Comparison of ENCODE assay signal across 8 mouse cellular contexts in genomic region chr8:123065214-123066100, GRCm38 (mm10). TPM values are rescaled to one million over a fixed set of nuclear protein-coding genes. Genes with fewer than 3 reads are reported as not detected.
A peak's percentile ranks its signal among the peaks of the same experiment; 100 is the strongest.
DNase-seq lines count a peak whose midpoint lies in the region; ATAC-seq and TF ChIP-seq lines count a peak whose summit lies in the region.

No protein-coding gene starts in this region.

- H3K4me3 ChIP-seq in E14TG2a.4 (replicated peaks; ENCODE audit: low read length) = peak overlapping the region; percentile 99
- H3K4me3 ChIP-seq in forebrain, embryonic 12.5 days (replicated peaks) = peak overlapping the region; percentile 85
- peak overlapping the region; percentile 98 for H3K4me3 ChIP-seq in liver, postnatal 0 days (ENCODE audit: low read depth, low read length)
- peak overlapping the region; percentile 89 for H3K4me3 ChIP-seq in neural tube, embryonic 14.5 days (ENCODE audit: low read depth, low read length)

- no peak for TF ChIP-seq CTCF in E14TG2a.4 (conservative IDR thresholded peaks at IDR 0.05; ENCODE audit: low read length)
- peak; percentile 68 for TF ChIP-seq CTCF in liver, postnatal 0 days (IDR thresholded peaks at IDR 0.05; ENCODE audit: low read depth)

- H3K4me1 ChIP-seq in E14TG2a.4 (replicated peaks; ENCODE audit: low read depth, low read length) = peaks cover 40% of the 10 kb centered on the region
- peaks cover 28% of the 10 kb centered on the region for H3K4me1 ChIP-seq in forebrain, embryonic 12.5 days
- H3K4me1 ChIP-seq in liver, postnatal 0 days (ENCODE audit: insufficient read depth) = peaks cover 20% of the 10 kb centered on the region
- peaks cover 22% of the 10 kb centered on the region for H3K4me1 ChIP-seq in neural tube, embryonic 14.5 days (ENCODE audit: control insufficient read depth, insufficient read depth, low read length)

- H3K27me3 ChIP-seq in E14TG2a.4 (ENCODE audit: insufficient read depth, low read length) = no peaks in the 10 kb centered on the region
- no peaks in the 10 kb centered on the region for H3K27me3 ChIP-seq in forebrain, embryonic 12.5 days
- H3K27me3 ChIP-seq in liver, postnatal 0 days (ENCODE audit: insufficient read depth, low read length) = no peaks in the 10 kb centered on the region
- no peaks in the 10 kb centered on the region for H3K27me3 ChIP-seq in neural tube, embryonic 14.5 days (ENCODE audit: control insufficient read depth, insufficient read depth, low read length)

- intact Hi-C loops in heart, postnatal 10 days (cut with DNase I) = loop anchor here (1.0 to 5.0 kb wide), 3 partner anchors 23 to 228 kb away; partner anchors contain the start of gene Ankrd11

- peaks cover 34% of the 10 kb centered on the region for H3K36me3 ChIP-seq in E14TG2a.4 (ENCODE audit: insufficient read depth, low read length)
- peaks cover 15% of the 10 kb centered on the region; the same call in 1 of the 2 replicates for H3K36me3 ChIP-seq in forebrain, embryonic 12.5 days (replicated peaks)
- H3K36me3 ChIP-seq in liver, postnatal 0 days (replicated peaks; ENCODE audit: insufficient read depth, low read length) = no peaks in the 10 kb centered on the region; the same call in 1 of the 2 replicates
- no peaks in the 10 kb centered on the region for H3K36me3 ChIP-seq in neural tube, embryonic 14.5 days (ENCODE audit: control insufficient read depth, insufficient read depth, low read length)

- WGBS in forebrain, embryonic 12.5 days = under 1% methylated on average over 84 of the region's 84 CpGs
- WGBS in large intestine, adult 2 months = under 1% methylated on average over 84 of the region's 84 CpGs
- 1% methylated on average over 84 of the region's 84 CpGs for WGBS in liver, postnatal 0 days (ENCODE audit: insufficient replicate concordance)
- WGBS in neural tube, embryonic 14.5 days = under 1% methylated on average over 83 of the region's 84 CpGs

- ATAC-seq in forebrain, embryonic 12.5 days (ENCODE audit: low FRiP score) = peak; percentile 98
- ATAC-seq in liver, postnatal 0 days = peak; percentile 97
- peak; percentile 97 for ATAC-seq in neural tube, embryonic 14.5 days (ENCODE audit: low read depth)

- peak; percentile 94 for DNase-seq in c-Kit-positive CD71-positive TER-119-positive erythroid progenitor cells, embryonic 14.5 days (ENCODE audit: low spot score)
- peak; percentile 97 for DNase-seq in heart, postnatal 10 days
- DNase-seq in large intestine, adult 2 months (ENCODE audit: low read depth, low spot score) = peak; percentile 92
- peak; percentile 97 for DNase-seq in liver, postnatal 0 days
- DNase-seq in testis, postnatal 10 days (ENCODE audit: low spot score) = peak; percentile 97

- peak overlapping the region; percentile 89 for H3K9ac ChIP-seq in forebrain, embryonic 12.5 days
- H3K9ac ChIP-seq in liver, postnatal 0 days (replicated peaks) = peak overlapping the region; percentile 96
- peak overlapping the region; percentile 89 for H3K9ac ChIP-seq in neural tube, embryonic 14.5 days (replicated peaks; ENCODE audit: low read depth, low read length)

- H3K9me3 ChIP-seq in E14TG2a.4 (ENCODE audit: low read length) = no peaks in the 10 kb centered on the region
- H3K9me3 ChIP-seq in forebrain, embryonic 12.5 days = no peaks in the 10 kb centered on the region
- H3K9me3 ChIP-seq in liver, postnatal 0 days (ENCODE audit: low read length) = no peaks in the 10 kb centered on the region
- H3K9me3 ChIP-seq in neural tube, embryonic 14.5 days (ENCODE audit: control insufficient read depth, low read length) = no peaks in the 10 kb centered on the region

- peak overlapping the region; percentile 73 for H3K4me2 ChIP-seq in forebrain, embryonic 12.5 days
- H3K4me2 ChIP-seq in liver, postnatal 0 days (ENCODE audit: low read depth, low read length) = peak overlapping the region; percentile 92
- H3K4me2 ChIP-seq in neural tube, embryonic 14.5 days (ENCODE audit: low read depth, low read length) = peak overlapping the region; percentile 85

- TF ChIP-seq EP300 in liver, postnatal 0 days (IDR thresholded peaks at IDR 0.05; ENCODE audit: low read depth) = peak; percentile 50; the same call in 1 of the 2 replicates

- H3K27ac ChIP-seq in forebrain, embryonic 12.5 days = peak overlapping the region; percentile 92
- peak overlapping the region; percentile 91 for H3K27ac ChIP-seq in liver, postnatal 0 days (ENCODE audit: low read depth)
- peak overlapping the region; percentile 84 for H3K27ac ChIP-seq in neural tube, embryonic 14.5 days (ENCODE audit: low read depth, low read length)

RNA-seq across cellular contexts. Expression of gene Spg7, which starts 2.7 kb away (rescaled TPM):
- polyA plus RNA-seq in forebrain, embryonic 12.5 days (2016; fragmentation: Nextera tagmentation; extraction: Ambion mirVana) = 59.1 and 61.6 TPM in 2 replicates
- 10 to 100 TPM; 72.8 to 80.3 TPM for total RNA-seq in heart, postnatal 10 days (2021)
- 70.5 and 105 TPM in 2 replicates for polyA plus RNA-seq in large intestine, adult 2 months (2012; rRNA removed)
- 16.9 and 18.3 TPM in 2 replicates for polyA plus RNA-seq in liver, postnatal 0 days (2015; fragmentation: Nextera tagmentation; extraction: Ambion mirVana)
- 43.4 and 49.1 TPM in 2 replicates for polyA plus RNA-seq in neural tube, embryonic 14.5 days (2014; fragmentation: Nextera tagmentation; extraction: Ambion mirVana)

RNA-seq across cellular contexts. Expression of gene Ankrd11, which starts 23.4 kb away (rescaled TPM):
- polyA plus RNA-seq in forebrain, embryonic 12.5 days (2016; fragmentation: Nextera tagmentation; extraction: Ambion mirVana) = 38.4 and 65.7 TPM in 2 replicates
- total RNA-seq in heart, postnatal 10 days (2021) = 10 to 100 TPM; 83.6 to 84.5 TPM
- 30.1 and 48.1 TPM in 2 replicates for polyA plus RNA-seq in large intestine, adult 2 months (2012; rRNA removed)
- 21.2 and 21.9 TPM in 2 replicates for polyA plus RNA-seq in liver, postnatal 0 days (2015; fragmentation: Nextera tagmentation; extraction: Ambion mirVana)
- polyA plus RNA-seq in neural tube, embryonic 14.5 days (2014; fragmentation: Nextera tagmentation; extraction: Ambion mirVana) = 43.8 and 46.5 TPM in 2 replicates

RNA-seq across cellular contexts. Expression of gene Rpl13, which starts 36.7 kb away (rescaled TPM):
- 1,076 and 1,105 TPM in 2 replicates for polyA plus RNA-seq in forebrain, embryonic 12.5 days (2016; fragmentation: Nextera tagmentation; extraction: Ambion mirVana)
- 100 to 1,000 TPM; 536 to 545 TPM for total RNA-seq in heart, postnatal 10 days (2021)
- polyA plus RNA-seq in large intestine, adult 2 months (2012; rRNA removed) = 1,989 and 2,281 TPM in 2 replicates
- 811 and 871 TPM in 2 replicates for polyA plus RNA-seq in liver, postnatal 0 days (2015; fragmentation: Nextera tagmentation; extraction: Ambion mirVana)
- polyA plus RNA-seq in neural tube, embryonic 14.5 days (2014; fragmentation: Nextera tagmentation; extraction: Ambion mirVana) = 775 and 913 TPM in 2 replicates

RNA-seq across cellular contexts. Expression of gene Cpne7, which starts 51.7 kb away (rescaled TPM):
- polyA plus RNA-seq in forebrain, embryonic 12.5 days (2016; fragmentation: Nextera tagmentation; extraction: Ambion mirVana) = 0.29 and 0.49 TPM in 2 replicates
- 1 to 10 TPM in 1 of 2 experiments, under 1 TPM in 1; 0.64 to 1.3 TPM for total RNA-seq in heart, postnatal 10 days (2021)
- 0.53 and 0.97 TPM in 2 replicates for polyA plus RNA-seq in large intestine, adult 2 months (2012; rRNA removed)
- polyA plus RNA-seq in liver, postnatal 0 days (2015; fragmentation: Nextera tagmentation; extraction: Ambion mirVana) = 0.06 TPM in 2 replicates
- 1.5 and 1.8 TPM in 2 replicates for polyA plus RNA-seq in neural tube, embryonic 14.5 days (2014; fragmentation: Nextera tagmentation; extraction: Ambion mirVana)

Comparison
In these comparisons a context has a peak if more than half of its experiments do, and no peak if none do; other contexts are left out.
1. Peak in every context shown above with its lines: DNase-seq, ATAC-seq, H3K4me3 ChIP-seq and H3K27ac ChIP-seq.